Mouse (Mus musculus) cerebellum, postnatal 4 days (tissue): ENCODE measurements around the gene Vrk1.

Experiments used
- DNase-seq, 2 experiments: peaks; one replicate each; pipeline ENCODE4 v3.0.0; 2022; ENCODE audit warnings: low spot score in 2 of 2, mixed read lengths in 1 of 2

Vrk1 gene

DNA sequence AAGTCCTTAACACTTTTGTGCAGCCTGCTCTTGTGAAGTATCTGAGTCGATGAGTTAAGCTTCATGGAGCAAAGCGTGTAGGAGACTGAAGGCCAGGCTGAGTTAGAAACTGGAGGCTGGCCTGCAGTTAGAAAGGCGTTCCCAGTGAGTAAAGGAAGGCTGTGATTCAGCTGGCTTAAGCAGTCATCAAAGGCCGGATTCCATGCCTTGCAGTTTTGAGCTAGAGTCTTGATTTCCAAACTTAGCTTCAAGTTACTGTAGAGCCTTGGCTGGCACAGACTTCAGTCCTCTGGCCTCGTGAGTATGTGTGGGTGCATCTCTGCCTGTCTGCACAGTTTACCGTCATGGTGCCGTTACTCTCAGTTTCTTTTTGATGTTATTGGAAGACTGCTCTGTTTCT lies 42.2 kb downstream of the Vrk1 start:
- no peak for DNase-seq

DNA sequence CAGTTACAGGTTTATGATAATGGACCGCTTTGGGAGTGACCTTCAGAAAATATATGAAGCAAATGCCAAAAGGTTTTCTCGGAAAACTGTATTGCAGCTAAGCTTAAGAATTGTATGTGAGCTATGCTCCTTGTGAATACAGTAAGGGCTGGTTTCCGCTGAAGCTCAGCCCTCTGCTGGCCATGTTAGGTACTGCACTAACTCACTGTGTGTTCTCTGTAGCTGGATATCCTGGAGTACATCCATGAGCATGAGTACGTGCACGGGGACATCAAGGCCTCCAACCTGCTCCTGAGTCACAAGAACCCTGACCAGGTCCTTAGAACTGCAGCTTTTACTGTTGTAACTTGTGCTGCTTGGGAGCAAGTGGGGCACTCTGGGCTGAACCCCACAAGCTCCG lies 45.8 kb downstream of the Vrk1 start:
- DNase-seq: peak; percentile 84 to 88

DNA sequence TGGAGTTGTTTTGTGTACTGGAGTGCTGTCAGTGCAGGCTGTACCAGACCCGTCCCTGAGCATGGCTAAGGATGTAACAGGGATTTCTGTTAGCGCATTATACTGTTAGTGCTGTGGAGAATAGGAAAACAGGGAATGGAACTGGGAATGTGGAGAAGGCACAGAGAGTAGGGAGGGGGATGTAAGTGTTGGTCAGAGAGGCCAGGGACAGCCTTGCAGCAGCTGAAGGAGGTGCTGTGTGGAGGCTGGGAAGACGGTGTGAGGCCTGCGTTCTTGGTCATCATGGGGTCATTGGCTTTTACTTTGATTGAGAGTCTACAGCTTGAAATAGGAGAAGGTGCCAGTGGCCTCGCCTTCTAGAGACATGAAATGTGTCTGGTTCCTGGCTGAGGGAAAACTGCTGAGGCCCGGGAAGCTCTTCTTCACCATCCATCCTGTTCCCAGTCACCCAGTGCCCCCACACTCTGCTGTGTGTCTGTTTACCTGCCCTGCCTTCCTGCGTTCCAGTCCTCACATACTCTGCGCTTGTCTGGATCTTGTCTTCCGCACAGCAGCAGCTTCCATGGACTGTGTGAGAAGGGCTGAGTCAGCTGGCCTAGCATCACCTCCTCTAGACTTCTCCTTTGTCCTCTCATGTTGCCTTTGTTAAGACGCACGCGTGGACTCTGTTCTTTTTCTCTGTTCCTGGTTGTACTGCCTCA lies 50.0 kb downstream of the Vrk1 start:
- no peak for DNase-seq

DNA sequence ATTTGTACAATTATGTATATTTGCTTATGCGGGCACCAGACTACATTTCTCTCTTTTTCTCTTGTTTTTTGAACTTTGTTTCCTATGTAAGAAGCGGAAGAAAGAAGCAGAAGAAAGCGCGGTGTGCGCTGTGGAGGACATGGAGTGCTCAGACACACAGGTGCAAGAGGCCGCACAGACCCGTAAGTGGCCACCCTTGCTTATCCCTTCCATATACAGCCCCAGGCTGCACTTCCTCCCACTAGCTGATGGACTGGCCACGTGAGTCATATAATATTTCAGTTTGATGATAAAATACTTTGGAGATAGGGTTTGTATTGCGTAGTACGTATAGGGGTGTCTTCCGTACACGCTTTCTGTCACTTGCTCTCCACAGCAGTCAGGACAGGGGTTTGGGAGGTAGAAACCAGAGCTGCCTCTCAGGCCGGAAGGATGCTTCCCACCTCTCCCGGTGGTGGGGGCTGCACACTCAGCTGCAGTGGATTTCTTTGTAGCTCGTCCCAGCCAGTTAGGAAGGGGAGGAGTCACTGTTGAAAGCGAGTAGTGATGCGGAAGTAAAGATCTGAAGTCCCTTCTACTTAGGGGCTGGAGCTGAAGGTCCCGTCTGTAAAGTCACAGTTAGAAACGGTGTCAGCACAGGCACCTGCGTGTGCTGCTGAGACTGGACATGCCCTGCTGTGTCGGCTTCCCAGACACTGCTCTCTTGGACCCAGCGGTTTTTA lies 60.6 kb downstream of the Vrk1 start:
- DNase-seq: no peak

DNA sequence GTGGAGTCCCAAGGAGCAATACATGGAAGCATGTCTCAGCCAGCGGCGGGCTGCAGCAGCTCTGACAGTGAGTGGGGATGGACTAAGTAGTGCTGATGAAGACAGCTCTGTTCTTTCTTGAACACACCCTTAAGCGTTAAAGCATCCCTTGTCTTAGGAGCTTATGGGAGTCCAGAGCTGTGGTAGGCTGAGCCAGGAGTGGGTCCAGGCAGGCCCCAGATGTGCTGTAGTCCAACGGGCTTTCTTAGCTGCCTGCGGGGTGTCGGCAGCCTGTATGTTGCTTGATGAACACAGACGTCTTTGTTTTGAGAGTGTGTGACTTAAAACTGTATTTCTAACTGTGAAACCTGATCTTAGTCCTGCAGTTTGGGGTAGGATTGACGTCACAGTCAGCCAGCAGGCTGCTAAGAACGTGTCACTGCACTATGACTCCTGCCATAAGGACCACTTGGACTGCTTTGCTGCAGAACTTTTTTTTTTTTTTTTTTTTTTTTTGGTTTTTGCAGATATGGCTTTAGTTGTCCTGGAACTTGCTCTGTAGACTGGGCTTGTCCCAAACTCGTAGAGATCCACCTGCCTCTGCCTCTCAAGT lies 61.6 kb downstream of the Vrk1 start:
- no peak for DNase-seq

DNA sequence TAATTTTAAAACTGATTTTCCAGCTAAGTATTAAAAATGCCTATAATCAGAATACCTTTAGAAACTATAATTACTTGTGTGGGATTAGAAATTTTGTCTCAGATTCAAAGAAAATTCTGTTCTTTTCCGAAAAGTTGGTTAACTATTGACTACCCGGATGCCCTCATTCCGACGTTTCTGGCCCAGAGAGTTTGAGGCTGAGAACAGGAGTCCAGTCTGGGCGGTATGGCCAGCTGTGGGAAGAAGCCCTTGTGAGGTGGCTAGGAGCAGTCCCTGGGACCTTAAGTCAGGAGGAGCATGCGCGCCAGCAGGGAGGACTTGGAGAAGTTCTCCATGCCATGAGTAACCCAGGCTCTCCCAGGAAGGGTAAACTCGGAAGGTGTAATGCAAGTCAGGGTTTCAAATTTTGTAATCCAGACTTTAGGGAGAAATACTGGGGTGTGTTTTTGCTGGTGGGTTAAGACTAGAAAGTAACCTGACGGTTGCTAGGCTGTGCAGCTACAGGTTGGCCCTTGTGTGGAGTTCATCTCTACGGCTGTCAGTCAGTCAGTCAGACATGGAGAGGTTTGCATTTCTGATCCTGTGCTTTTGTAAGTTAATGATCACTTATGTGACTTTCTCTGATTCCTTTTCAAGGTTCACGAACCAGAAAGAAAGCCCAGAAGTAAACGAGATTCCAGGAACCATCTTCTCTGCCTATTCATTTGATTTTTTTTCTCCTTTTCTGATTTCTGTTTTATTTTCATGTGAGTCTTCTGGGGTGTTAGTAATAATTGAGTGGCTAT lies 64.5 kb downstream of the Vrk1 start:
- DNase-seq: no peak

DNA sequence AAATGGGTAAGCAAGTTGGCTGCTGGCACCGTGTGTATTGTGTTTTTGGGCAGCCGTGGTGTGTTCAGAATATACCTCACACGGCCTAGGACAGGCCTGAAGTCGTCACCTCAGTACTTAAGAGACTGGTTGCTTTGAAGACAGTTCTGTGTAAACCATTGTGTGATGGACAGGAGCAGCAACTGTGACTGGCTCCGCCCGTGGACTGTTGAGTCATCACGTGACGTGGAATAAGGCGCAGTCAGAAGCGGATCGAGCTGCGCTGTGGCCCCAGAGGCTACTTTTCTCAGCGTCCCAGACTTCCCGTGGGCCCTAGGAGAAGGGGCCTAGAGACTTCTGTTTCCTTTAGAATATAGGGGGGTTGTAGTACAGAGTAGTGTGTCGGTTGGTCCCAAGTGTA lies 66.1 kb downstream of the Vrk1 start:
- DNase-seq: no peak

DNA sequence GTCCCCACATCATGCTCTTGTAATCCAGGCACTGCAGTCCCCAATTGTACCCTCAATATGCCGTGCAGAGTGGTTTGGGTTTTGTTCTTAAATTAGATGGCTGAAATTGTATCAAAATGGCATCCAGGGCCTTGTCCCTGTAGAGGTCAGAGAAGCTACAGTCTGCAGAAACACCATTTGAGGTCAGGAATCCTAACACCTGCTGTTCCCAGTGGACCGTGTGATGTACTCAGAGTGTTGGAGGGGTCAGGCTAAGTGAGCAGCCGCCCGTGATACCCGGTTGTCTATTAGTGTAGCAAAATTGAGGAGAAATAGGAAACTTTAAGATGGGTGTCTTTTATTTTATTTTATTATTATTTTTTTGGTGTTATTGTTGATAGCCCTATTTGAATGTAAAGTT lies 70.5 kb downstream of the Vrk1 start:
- DNase-seq: no peak

DNA sequence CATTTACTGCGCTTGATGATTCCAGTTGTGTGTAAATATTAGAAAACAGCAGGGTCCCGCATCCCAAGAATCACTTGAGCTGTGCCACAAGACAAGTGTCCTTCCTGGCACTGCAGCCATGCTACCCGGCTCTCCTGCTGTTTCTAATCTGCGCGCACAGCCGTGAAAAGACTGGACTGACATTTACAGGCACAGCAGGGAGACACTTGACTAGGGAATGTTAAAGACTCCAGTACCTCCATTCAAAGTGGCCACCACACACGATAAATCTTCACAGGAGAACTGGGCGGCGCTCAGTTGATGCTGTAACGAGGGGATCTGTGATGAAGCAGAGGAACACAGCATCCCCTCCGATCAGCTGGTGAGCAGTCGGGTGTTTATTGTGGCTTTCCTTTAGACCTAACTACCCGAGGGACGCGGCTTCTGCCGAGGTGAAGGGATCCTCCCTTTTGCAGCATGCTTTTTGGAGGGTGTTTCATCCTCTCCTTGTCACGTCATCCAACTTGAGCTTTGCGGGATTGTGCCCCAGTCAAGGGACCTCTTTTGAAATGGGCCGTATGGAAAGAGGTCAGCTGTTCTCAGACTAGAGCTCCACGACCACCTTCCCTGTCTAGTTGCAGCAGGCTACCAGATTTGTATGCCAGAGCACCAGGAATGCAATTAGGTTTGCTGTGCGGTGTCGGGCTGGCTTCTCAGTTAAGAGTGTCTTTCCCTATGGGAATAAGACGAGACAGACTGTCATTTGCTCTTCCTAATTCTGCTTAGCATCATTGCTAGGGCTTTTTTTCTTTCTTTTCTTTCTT lies 71.1 kb downstream of the Vrk1 start:
- DNase-seq: peak in 1 of 2 experiments; percentile 27

DNA sequence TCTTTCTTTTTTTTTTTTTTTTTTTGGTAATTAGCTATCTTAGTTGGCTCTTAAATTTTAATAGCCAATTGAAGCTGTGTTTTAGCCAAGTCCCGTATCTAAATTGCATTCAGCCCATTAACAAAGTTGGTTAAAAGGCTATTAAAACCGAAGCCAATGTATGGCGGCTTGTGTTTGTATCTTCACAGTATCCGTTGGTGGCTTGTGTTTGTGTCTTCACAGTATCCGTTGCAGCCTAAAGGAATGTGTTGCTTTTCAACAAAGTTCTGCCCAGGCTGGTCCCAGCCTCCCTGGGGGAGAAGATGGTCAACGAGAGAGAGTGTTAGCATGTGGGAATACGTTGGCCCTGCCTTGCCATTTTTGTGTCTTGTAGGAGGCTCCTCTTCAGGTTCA lies 71.7 kb downstream of the Vrk1 start:
- no peak for DNase-seq

DNA sequence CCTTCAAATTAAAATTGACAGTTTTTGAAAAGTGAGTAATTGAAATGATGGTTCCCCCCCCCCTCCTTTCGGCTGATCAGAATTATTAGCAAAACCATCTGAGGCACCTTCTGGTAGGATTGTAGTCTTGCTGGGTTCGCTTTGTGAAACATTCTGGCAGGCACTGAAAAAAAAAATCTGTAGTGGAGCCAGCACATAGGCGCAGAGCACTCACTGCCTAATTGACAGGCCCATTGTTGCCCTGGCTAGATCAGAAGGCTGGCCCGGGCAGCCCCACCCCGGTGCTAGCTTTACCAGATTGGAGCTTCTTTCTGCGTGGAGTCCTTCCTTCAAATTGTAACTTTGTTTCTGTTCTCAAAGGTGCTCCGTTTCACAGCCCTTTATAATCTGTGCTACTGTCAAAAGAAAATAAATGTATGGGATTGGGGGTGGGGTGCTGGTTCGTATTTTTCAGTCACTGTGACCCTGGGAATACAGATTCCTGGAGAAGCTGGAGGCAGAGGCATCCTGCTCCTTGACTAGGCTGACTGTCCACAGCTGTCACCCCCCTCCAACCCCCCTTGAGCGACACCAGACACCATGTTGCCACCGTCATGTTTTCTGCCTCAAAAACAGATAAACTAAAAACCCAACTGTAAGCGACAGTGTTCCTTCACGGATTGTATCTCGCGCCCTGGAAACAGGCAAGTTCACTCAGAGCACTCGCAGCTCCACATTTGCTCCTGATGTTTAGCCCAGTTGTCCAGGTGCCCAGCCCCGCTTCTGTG lies 72.3 kb downstream of the Vrk1 start:
- no peak for DNase-seq

DNA sequence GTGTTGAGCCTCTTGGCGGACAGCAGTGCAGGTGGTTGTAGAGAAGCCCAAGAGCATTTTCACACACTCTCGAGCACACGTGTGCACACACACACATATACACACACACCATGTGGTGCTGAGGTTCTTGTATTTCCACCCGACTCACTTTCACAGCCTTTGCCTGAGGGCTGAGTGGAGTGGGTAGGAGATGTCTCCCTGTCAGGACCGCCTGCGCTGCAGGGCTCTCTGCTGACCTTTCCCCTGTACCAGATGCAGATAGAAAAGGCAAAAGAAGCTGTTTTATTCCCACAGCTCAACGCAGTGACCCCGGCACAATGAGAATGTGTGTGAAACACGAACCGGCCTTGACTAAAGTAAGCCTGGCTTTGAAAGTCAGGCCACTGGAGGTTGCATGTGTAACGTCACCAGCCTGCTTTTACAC lies 72.9 kb downstream of the Vrk1 start:
- DNase-seq: no peak

DNA sequence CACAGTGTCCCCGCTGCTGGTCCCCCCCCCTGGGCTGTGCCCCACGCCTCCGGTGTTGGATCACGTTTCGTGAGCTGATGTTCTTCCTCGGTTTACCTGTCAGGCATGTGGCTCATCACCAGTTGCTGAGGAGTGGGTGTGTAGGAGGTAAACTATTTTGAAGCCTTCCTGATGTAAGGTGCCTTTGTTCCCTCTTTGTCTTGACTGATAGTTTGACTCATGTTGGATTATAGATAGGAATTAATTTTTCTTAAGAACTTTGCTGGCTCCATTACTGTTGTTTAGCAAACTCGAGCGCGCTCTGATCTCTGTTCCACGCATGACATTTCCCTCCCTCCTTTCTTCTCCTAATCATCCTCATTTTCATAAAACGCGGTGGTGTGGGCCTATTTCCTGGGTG lies 74.1 kb downstream of the Vrk1 start:
- no peak for DNase-seq

DNA sequence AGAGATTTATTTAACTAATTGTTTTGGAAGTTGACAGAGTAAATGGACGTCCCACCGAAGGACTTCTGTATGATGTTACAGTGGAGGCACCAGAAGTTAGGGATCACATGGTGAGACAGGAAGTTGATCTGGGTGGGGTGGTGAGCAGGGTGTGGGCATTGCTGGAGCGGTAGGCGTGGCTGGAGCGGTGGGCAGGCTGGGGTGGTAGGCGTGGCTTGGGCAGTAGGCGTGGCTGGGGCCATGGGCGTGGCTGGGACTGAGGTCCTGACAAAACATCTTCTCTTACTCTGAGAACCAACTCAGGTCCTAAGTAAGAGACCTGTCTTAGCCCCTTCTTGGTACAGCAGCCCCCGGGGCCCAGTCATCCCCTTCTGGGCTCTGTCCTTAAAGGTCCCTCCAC lies 84.8 kb downstream of the Vrk1 start:
- DNase-seq: no peak

DNA sequence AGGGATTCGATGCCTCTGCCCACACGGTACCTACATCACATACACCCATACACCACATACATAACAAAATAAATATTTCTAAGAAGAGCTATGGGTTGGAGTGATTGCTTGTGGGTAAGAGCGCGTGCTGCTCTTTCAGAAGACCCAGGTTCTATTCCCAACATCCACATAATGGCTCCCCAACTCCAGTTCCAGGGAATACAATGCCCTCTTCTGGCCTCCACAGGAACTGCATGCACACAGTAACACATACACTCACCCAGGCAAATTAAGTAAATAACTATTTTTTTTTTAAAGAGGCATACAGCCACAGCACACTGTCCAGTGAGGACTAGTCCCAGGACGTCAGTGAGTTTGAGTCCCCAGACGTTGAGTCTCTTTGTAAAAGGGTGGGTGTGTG lies 92.0 kb downstream of the Vrk1 start:
- DNase-seq: no peak

DNA sequence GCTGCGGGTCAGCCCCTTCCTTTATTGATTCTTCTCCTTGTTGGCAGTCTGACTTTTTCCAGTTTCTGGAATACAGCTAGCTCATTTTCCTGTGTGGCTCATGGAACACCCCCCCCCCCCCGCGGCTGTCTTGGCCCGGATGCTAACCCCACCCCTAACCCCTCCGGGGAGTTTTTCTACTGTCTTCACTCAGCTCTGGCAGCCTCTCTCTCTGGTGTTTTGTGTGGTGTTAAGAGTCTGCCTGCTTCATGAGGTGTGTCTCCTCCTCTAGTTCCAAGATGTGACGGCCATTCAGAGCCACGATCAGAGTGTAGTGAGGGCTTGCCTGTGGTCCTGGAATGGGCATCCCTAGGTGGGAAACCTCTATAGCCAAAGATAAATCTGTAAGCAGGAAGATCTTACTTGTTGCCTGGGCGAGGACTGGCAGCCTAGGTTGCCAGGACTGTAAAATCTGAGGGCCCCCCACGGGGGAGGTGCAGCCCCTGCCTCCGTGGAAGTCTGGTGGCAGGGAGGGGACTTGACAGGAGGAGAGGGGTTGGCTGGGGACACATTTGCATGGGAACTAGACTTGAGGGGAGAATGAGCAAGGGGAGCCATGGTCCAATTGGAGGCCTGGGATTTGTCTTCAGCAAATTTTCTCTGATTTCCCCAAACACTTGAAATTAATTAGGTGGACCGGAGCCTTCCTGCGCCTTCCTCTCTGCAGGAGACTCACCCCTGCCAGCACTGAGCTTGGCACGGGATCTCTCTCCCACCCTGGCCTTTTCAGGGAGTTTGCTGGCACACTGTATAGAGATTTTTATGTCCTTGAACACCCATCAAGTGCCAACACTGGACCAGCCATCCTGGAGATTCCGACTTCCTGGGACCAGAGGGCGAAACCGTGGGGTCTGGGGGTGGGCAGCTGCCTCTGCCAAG lies 93.0 kb downstream of the Vrk1 start:
- DNase-seq: no peak

DNA sequence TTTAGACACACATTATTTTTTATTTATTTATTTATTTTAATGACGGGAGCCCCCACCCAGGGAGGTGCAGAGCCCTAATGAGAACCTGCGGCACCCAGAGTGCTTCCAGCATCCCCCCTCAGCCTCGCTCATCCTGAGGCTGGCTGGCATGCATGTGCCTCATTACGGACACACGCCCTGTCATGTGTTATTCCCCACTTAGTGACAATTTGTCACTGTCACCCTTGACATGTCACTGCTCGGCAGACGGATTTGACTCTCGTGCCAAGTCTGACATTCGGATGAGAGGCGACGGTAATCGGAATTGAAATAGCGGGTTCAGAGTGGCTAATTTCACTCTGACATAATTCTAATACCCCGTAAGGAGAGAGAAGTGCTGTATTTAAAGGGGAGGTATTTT lies 97.2 kb downstream of the Vrk1 start:
- DNase-seq: no peak

DNA sequence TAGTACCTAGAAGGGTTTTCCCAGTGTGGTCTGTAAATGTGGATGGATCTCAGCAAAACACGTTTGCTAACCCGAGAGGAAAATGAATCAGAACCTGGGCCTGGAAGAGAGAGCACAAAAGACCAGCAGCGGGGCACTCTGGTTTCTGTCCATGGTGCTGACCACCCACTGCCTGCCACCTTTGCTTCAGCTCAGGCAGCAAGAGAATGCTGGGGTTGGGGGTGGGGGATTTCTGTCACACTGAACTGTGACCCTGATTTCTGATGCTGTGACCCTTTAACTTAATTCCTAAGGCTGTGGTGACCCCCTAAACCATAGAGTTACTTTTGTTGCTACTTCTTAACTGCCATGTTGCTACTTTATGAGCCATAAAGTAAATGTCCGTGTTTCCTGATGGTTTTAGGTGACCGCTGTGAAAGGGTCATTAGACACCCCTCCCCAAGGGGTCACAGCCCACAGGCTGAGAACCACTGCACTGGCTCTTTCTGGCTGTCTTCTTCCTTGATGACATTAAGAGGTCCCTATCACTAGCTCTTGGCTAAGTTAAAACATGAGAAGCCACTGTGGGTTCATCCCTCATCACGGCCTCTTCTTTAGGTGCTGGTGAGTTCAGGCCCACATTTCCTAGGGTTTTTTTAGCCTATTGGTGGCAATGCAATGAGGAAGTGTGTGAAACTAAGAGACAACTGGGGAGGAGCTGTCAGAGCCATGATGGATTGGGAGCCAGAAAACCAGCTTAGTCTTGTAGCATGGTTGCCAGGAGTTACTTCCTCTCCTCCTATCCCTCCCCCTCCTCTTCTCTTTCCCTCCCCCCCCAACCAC lies 105.3 kb downstream of the Vrk1 start:
- DNase-seq: no peak

DNA sequence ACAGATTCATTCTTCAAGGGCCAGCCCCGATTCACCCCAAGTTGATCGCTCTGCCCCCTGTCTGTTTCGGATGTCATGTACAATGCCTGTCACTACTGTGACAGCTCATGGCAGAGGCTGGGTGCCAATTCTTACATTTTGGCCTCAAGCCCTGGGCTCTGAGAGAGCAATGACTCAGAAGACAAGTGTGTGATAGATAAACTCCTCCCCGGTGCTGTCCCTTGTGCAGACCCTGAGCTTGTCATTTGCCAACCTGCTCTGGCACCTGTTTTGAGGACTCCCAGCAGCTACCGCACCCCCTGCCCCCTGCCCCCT lies 105.8 kb downstream of the Vrk1 start:
- DNase-seq: peak in 1 of 2 experiments; percentile 54
